Mouse (Mus musculus) embryonic facial prominence, embryonic 14.5 days (tissue): ENCODE results near the gene Ccp110. TPM values are rescaled to one million over a fixed set of nuclear protein-coding genes. Genes with fewer than 3 reads are reported as not detected.

Source experiments
- ATAC-seq: fragments of 200-750 bp; cut with Nextera tagmentation; 2 replicates; pipeline ENCODE4 v1.8.0; 2017; ENCODE audit warnings: low read depth, moderate number of reproducible peaks, moderate TSS enrichment
- DNase-seq: peaks from one replicate; pipeline ENCODE4 v3.0.0-alpha.2; 2015; ENCODE audit warnings: low spot score
- H3K27ac ChIP-seq: fragments of 300-500 bp; sonication (generic); replicated peaks from 2 replicates; pipeline ENCODE4 v1.5.1; 2014; ENCODE audit warnings: low read depth, mild to moderate bottlenecking, low read length, moderate library complexity
- H3K27me3 ChIP-seq: fragments of 300-500 bp; sonication (generic); replicated peaks from 2 replicates; pipeline ENCODE4 v1.6.1; 2014; ENCODE audit warnings: low read length; ENCODE audit not compliant: control insufficient read depth, insufficient read depth
- H3K36me3 ChIP-seq: fragments of 300-500 bp; sonication (generic); 2 replicates; pipeline ENCODE4 v1.6.1; 2014; ENCODE audit warnings: low read length, mixed read lengths; ENCODE audit not compliant: control insufficient read depth, insufficient read depth
- H3K4me1 ChIP-seq: fragments of 300-500 bp; sonication (generic); 2 replicates; pipeline ENCODE4 v1.6.1; 2014; ENCODE audit warnings: antibody characterized with exemption, low read length; ENCODE audit not compliant: control insufficient read depth, insufficient read depth
- H3K4me2 ChIP-seq: fragments of 300-500 bp; sonication (generic); 2 replicates; pipeline ENCODE4 v1.6.1; 2014; ENCODE audit warnings: low read depth, mild to moderate bottlenecking, low read length, moderate library complexity, mixed read lengths
- H3K4me3 ChIP-seq: fragments of 300-500 bp; sonication (generic); 2 replicates; pipeline ENCODE4 v1.5.1; 2014; ENCODE audit warnings: low read depth, mild to moderate bottlenecking, low read length
- H3K9ac ChIP-seq: fragments of 300-500 bp; sonication (generic); 2 replicates; pipeline ENCODE4 v1.6.1; 2014; ENCODE audit warnings: low read depth, mild to moderate bottlenecking, low read length, moderate library complexity, mixed read lengths
- H3K9me3 ChIP-seq: fragments of 300-500 bp; sonication (generic); 2 replicates; pipeline ENCODE4 v1.6.1; 2016; ENCODE audit warnings: low read length; ENCODE audit not compliant: control insufficient read depth
- WGBS: fragments of 180-500 bp; shearing (Covaris S2); extraction: QIAGEN DNeasy Blood & Tissue Kit; methylation state at CpG from one replicate; pipeline ENCODE4 v1.1.7; 2014; 5-methylcytosine and 5-hydroxymethylcytosine counted together
- polyA plus RNA-seq: library from polyadenylated mRNA; unstranded; fragments of >200 nt; fragmentation: Nextera tagmentation; extraction: Ambion mirVana; gene quantifications from 2 replicates; pipeline ENCODE4 v1.2.1, GENCODE M21; 2014

Ccp110 gene
- 11.1 and 12.0 TPM in 2 replicates for polyA plus RNA-seq

GRCm38 (mm10) chr7:118712228-118713173 is at the start of gene Ccp110:
TSS of gene Ccp110 (plus strand) at chr7:118712552.
- 1% methylated on average over 41 of the region's 48 CpGs for WGBS
- Histone ChIP-seq H3K9ac (peak within 1 kb of the TSS; percentile 76), H3K36me3 (peaks cover 13% of the 10 kb centered on the region; the same call in 1 of the 2 replicates), H3K4me3 (peak within 1 kb of the TSS; percentile 80), H3K4me2 (peak within 1 kb of the TSS; percentile 73), H3K4me1 (peaks cover 4% of the 10 kb centered on the region; the same call in 1 of the 2 replicates), H3K27ac (no peak within 1 kb of the TSS; the same call in 1 of the 2 replicates), H3K27me3 (no peaks in the 10 kb centered on the region), H3K9me3 (no peaks in the 10 kb centered on the region)
- peak; percentile 99 for DNase-seq
- ATAC-seq: peak; percentile 98

- Histone ChIP-seq H3K36me3 (no peaks in the 10 kb centered on the region), H3K9me3 (no peaks in the 10 kb centered on the region), H3K4me3 (no peak overlapping the region), H3K27me3 (no peaks in the 10 kb centered on the region), H3K9ac (no peak overlapping the region), H3K4me2 (no peak overlapping the region), H3K4me1 (no peaks in the 10 kb centered on the region), H3K27ac (no peak overlapping the region)
- 94% methylated on average over 2 of the region's 2 CpGs for WGBS
- DNase-seq: no peak
- ATAC-seq: no peak
Measured at GRCm38 (mm10) chr7:118667773-118668172, 44.6 kb upstream of the Ccp110 start.

- Histone ChIP-seq H3K9me3 (no peaks in the 10 kb centered on the region), H3K27ac (no peak overlapping the region), H3K36me3 (no peaks in the 10 kb centered on the region), H3K4me1 (no peaks in the 10 kb centered on the region), H3K27me3 (no peaks in the 10 kb centered on the region), H3K9ac (no peak overlapping the region), H3K4me3 (no peak overlapping the region), H3K4me2 (no peak overlapping the region)
- WGBS: 61% methylated on average over 4 of the region's 4 CpGs
- DNase-seq (no peak), ATAC-seq (no peak)
Measured at GRCm38 (mm10) chr7:118670142-118670541, 42.2 kb upstream of the Ccp110 start.

- H3K27me3 ChIP-seq: no peaks in the 10 kb centered on the region
- no peaks in the 10 kb centered on the region for H3K9me3 ChIP-seq
- H3K4me2 ChIP-seq: no peak overlapping the region
- no peak overlapping the region for H3K4me3 ChIP-seq
- no peaks in the 10 kb centered on the region for H3K4me1 ChIP-seq
- ATAC-seq: no peak
- H3K36me3 ChIP-seq: no peaks in the 10 kb centered on the region
- DNase-seq: no peak
- no peak overlapping the region for H3K9ac ChIP-seq
- no peak overlapping the region for H3K27ac ChIP-seq
- 90% methylated on average over 4 of the region's 4 CpGs for WGBS
Measured at GRCm38 (mm10) chr7:118676826-118677225, 35.5 kb upstream of the Ccp110 start.

GRCm38 (mm10) chr7:118688199-118688598 is 24.2 kb upstream of the Ccp110 start:
- peak; percentile 54 for ATAC-seq
- H3K9ac ChIP-seq: no peak overlapping the region
- 23% methylated on average over 5 of the region's 5 CpGs for WGBS
- no peaks in the 10 kb centered on the region for H3K4me1 ChIP-seq
- H3K4me3 ChIP-seq: no peak overlapping the region
- peak; percentile 88 for DNase-seq
- H3K9me3 ChIP-seq: no peaks in the 10 kb centered on the region
- H3K27me3 ChIP-seq: no peaks in the 10 kb centered on the region
- no peak overlapping the region for H3K4me2 ChIP-seq
- no peak overlapping the region for H3K27ac ChIP-seq
- peaks cover 57% of the 10 kb centered on the region for H3K36me3 ChIP-seq

GRCm38 (mm10) chr7:118689088-118689487 is 23.3 kb upstream of the Ccp110 start:
- Histone ChIP-seq H3K27me3 (no peaks in the 10 kb centered on the region), H3K27ac (no peak overlapping the region), H3K4me1 (no peaks in the 10 kb centered on the region), H3K36me3 (peaks cover 66% of the 10 kb centered on the region), H3K4me3 (no peak overlapping the region), H3K9me3 (no peaks in the 10 kb centered on the region), H3K9ac (no peak overlapping the region), H3K4me2 (no peak overlapping the region)
- ATAC-seq: peak; percentile 53; the same call in 1 of the 2 replicates
- DNase-seq: peak; percentile 46
- 83% methylated on average over 7 of the region's 7 CpGs for WGBS

- no peaks in the 10 kb centered on the region for H3K27me3 ChIP-seq
- no peak overlapping the region for H3K27ac ChIP-seq
- 91% methylated on average over 2 of the region's 2 CpGs for WGBS
- peaks cover 82% of the 10 kb centered on the region for H3K36me3 ChIP-seq
- H3K4me3 ChIP-seq: no peak overlapping the region
- no peaks in the 10 kb centered on the region for H3K9me3 ChIP-seq
- DNase-seq (no peak), ATAC-seq (no peak)
- H3K9ac ChIP-seq: no peak overlapping the region
- H3K4me2 ChIP-seq: no peak overlapping the region
- no peaks in the 10 kb centered on the region for H3K4me1 ChIP-seq
Measured at GRCm38 (mm10) chr7:118691287-118691686, 21.1 kb upstream of the Ccp110 start.

GRCm38 (mm10) chr7:118696146-118696545 is 16.2 kb upstream of the Ccp110 start:
- ATAC-seq: peak; percentile 65; the same call in 1 of the 2 replicates
- Histone ChIP-seq H3K36me3 (peaks cover 63% of the 10 kb centered on the region), H3K9me3 (no peaks in the 10 kb centered on the region), H3K9ac (no peak overlapping the region), H3K4me1 (no peaks in the 10 kb centered on the region), H3K27ac (no peak overlapping the region), H3K4me3 (no peak overlapping the region), H3K27me3 (no peaks in the 10 kb centered on the region), H3K4me2 (no peak overlapping the region)
- 87% methylated on average over 6 of the region's 6 CpGs for WGBS
- no peak for DNase-seq
